Mouse (Mus musculus) testis, adult 2 months (tissue): ENCODE data around the gene Wwtr1. TPM values are rescaled to one million over a fixed set of nuclear protein-coding genes. Genes with fewer than 3 reads are reported as not detected.

Source experiments
- H3K27ac ChIP-seq: fragments of 200-500 bp; 2 replicates; pipeline ENCODE4 v1.5.1; 2012; ENCODE audit warnings: low read depth, low read length; ENCODE audit not compliant: control insufficient read depth, insufficient read depth
- H3K27me3 ChIP-seq: fragments of 200-500 bp; 2 replicates; pipeline ENCODE4 v1.6.1; 2012; ENCODE audit warnings: mild to moderate bottlenecking, low read length, moderate library complexity; ENCODE audit not compliant: control insufficient read depth, insufficient read depth
- H3K36me3 ChIP-seq: fragments of 200-500 bp; 2 replicates; pipeline ENCODE4 v1.6.1; 2012; ENCODE audit warnings: mild to moderate bottlenecking, low read length; ENCODE audit not compliant: control insufficient read depth, insufficient read depth
- H3K4me1 ChIP-seq: fragments of 200-500 bp; 2 replicates; pipeline ENCODE4 v1.6.1; 2012; ENCODE audit warnings: low read length; ENCODE audit not compliant: control insufficient read depth, insufficient read depth
- H3K4me3 ChIP-seq: fragments of 200-500 bp; 2 replicates; pipeline ENCODE4 v1.5.1; 2012; ENCODE audit warnings: low read depth, mild to moderate bottlenecking, low read length, moderate library complexity, mixed read lengths; ENCODE audit not compliant: control insufficient read depth
- CTCF ChIP-seq: fragments of 200-500 bp; IDR thresholded peaks from 2 replicates; pipeline ENCODE4 v1.5.1; 2012; ENCODE audit warnings: low read depth, mild to moderate bottlenecking, inconsistent platforms, low read length, moderate library complexity; ENCODE audit not compliant: control insufficient read depth, insufficient read depth, insufficient replicate concordance
- POLR2A ChIP-seq: fragments of 200-500 bp; IDR thresholded peaks from 2 replicates; pipeline ENCODE4 v1.6.1; 2012; ENCODE audit warnings: low read depth, mild to moderate bottlenecking, inconsistent platforms, low read length, moderate library complexity; ENCODE audit not compliant: control insufficient read depth
- polyA plus RNA-seq: library from polyadenylated mRNA; depleted of rRNA; stranded (reverse); fragments of >200 nt; gene quantifications from 2 replicates; pipeline ENCODE4 v1.2.3, GENCODE M21; 2012

Gene Wwtr1
- polyA plus RNA-seq, 1 experiment, result 23.0 TPM

DNA sequence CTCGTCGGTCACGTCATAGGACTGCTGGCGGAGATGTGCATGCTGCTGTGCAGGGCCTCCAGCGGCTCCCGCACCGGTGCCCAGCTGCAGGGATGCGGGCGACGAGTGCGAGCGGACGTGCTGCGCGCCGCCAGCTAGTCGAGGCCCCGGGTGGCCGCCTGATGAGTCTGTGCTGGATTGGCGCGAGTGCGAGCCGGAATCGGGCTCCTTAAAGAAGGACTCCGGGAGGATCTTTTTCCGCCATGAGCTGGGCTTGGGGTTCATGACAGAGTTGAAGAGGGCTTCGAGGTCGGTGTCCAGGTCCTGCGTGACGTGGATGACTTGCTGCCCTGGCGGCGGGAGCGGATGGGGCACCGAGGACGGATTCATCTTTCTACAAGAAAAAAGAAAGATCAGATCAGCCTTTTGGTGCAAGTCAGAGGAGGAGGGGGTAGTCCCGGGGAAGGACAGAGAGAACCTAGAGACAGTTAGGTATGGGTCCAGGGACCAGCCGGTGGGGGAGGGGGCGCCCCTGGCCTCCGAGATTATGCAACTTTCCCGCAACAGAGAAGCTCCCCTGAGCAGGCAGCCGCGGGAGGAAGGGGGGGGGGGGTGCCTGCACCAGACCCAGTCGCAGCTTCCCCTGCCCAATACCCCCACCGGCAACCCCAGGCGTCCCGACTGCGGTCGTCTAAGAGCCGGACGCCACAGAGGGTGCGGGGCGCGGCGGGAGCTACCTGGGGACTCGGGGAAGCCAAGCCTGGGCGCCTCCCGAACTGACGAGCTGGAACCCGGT is 638 bp downstream of the Wwtr1 start:
- Histone ChIP-seq H3K4me3 (peak overlapping the region; percentile 88), H3K4me1 (peaks cover 14% of the 10 kb centered on the region), H3K27me3 (peaks cover 6% of the 10 kb centered on the region), H3K36me3 (no peaks in the 10 kb centered on the region), H3K27ac (no peak overlapping the region; the same call in 1 of the 2 replicates)
- TF ChIP-seq CTCF, result no peak

DNA sequence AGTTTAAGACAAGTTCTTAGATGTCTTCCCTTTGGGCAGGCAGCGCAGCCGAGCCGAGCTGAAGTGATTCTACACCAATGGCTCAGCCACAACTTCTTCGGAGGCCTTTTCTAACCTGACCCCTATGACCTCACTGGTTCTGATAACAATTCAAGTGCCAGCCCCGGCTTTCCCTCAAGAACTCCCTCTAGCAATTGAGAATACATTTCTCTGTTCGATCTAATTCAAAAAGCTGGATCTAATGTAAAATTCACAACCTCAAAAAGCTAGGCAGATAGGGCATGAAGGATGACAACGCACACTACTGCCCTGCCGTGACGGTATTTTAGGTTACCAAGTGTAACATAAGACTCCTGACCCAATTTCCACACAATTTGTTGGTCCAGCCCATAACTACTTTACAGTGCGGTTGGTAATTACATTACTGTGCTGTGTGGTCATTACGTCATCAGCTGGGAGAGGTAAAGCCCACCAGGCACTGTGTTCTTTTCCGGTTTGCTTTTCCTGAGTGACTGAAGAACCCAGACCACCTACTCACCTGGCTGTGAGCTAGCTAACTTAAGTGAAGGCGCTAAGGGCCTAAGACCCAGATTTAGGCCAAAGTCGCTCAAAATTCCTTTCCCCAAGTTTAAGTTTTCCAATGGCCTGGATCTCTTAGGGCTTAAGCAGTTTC is 1.7 kb downstream of the Wwtr1 start:
- Histone ChIP-seq H3K36me3 (no peaks in the 10 kb centered on the region), H3K27ac (no peak overlapping the region)
- TF ChIP-seq POLR2A (no peak), CTCF (no peak)

GRCm38 (mm10) chr3:57572331-57572975 is 3.3 kb downstream of the Wwtr1 start:
- Histone ChIP-seq H3K4me3 (no peak overlapping the region), H3K4me1 (peaks cover 14% of the 10 kb centered on the region), H3K27me3 (peaks cover 6% of the 10 kb centered on the region), H3K27ac (no peak overlapping the region), H3K36me3 (no peaks in the 10 kb centered on the region)
- TF ChIP-seq CTCF (no peak), POLR2A (no peak)

More for the DNA sequence above, 1.7 kb downstream of the Wwtr1 start:
- Histone ChIP-seq H3K27me3 (peaks cover 6% of the 10 kb centered on the region), H3K4me1 (peaks cover 14% of the 10 kb centered on the region), H3K4me3 (peak overlapping the region; percentile 61)

DNA sequence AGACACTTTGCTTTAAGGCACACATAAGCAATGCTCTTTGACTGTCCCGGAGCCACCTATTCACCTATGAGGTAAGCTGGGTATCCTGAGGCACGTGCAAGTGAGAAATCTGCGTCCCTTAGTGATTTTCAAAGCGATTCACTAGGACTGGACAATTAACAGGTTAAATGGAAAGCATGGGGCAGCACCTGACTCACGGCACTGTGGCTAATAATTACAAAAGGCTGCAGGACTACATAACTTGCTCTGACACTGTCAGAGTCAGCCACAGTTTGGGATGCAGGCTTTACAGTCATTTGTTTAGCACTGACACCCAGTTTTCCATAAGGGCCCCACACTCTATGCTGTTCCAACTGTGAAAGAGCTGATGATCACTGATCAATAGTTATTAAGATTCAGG is 9.1 kb downstream of the Wwtr1 start:
- Histone ChIP-seq H3K36me3 (no peaks in the 10 kb centered on the region), H3K27ac (no peak overlapping the region), H3K4me3 (no peak overlapping the region), H3K27me3 (no peaks in the 10 kb centered on the region), H3K4me1 (no peaks in the 10 kb centered on the region)
- TF ChIP-seq CTCF (no peak), POLR2A (no peak)

DNA sequence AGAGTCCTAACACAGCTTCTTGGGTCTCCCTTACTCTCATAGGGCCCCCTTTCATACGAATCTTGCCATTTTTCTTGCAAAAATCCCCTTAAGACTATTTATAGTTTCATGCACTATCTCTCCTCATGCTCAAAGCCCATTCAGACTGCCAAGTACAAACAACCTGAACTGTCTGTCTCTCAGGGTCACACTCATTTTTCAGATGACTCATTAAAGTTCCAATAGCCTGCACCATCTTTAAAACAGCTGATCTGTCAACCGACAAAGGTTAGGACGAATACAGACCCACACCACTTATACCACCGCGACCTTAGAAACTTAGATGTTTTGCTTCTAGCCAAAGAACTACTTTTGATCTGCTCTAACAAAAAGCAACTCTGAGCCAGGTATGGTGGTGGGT is 12.1 kb downstream of the Wwtr1 start:
- Histone ChIP-seq H3K4me1 (no peaks in the 10 kb centered on the region), H3K27me3 (no peaks in the 10 kb centered on the region), H3K27ac (no peak overlapping the region), H3K36me3 (no peaks in the 10 kb centered on the region), H3K4me3 (no peak overlapping the region)
- TF ChIP-seq CTCF, result no peak
- no peak for TF ChIP-seq POLR2A

GRCm38 (mm10) chr3:57562996-57563506 is 12.7 kb downstream of the Wwtr1 start:
- TF ChIP-seq POLR2A, result no peak
- TF ChIP-seq CTCF, result no peak
- H3K36me3 ChIP-seq, result no peaks in the 10 kb centered on the region
- no peaks in the 10 kb centered on the region for H3K4me1 ChIP-seq
- no peaks in the 10 kb centered on the region for H3K27me3 ChIP-seq
- H3K27ac ChIP-seq, result no peak overlapping the region
- no peak overlapping the region for H3K4me3 ChIP-seq

DNA sequence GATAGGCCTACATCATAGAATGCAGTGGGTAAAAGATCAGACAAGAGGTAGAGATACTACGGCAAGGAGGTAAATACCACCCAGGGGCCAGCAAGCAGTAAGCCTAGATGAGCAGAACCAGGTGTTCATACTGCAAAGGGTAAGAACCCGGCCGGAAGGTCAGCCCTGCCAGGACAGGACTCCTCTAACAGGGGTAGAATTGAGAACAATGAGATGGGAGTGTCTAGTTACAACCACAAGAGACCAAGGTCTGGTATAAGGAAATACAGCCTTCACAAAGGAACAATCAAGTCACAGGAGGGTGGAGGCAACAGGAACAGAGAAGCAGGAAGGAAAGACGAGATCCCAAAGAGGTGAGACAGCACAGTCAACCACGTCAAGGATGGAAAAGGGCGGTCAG is 16.9 kb downstream of the Wwtr1 start:
- Histone ChIP-seq H3K27me3 (no peaks in the 10 kb centered on the region), H3K27ac (no peak overlapping the region), H3K4me3 (no peak overlapping the region), H3K36me3 (no peaks in the 10 kb centered on the region), H3K4me1 (no peaks in the 10 kb centered on the region)
- TF ChIP-seq POLR2A (no peak), CTCF (no peak)

- H3K4me1 ChIP-seq, result no peaks in the 10 kb centered on the region
- TF ChIP-seq POLR2A (no peak), CTCF (no peak)
- no peak overlapping the region for H3K4me3 ChIP-seq
- H3K36me3 ChIP-seq, result no peaks in the 10 kb centered on the region
- H3K27me3 ChIP-seq, result no peaks in the 10 kb centered on the region
- H3K27ac ChIP-seq, result no peak overlapping the region
Measured at GRCm38 (mm10) chr3:57557408-57557807, 18.3 kb downstream of the Wwtr1 start.
